Mouse (Mus musculus) ovary, postnatal 36 days (tissue): ENCODE results near the gene Mark2.

Source experiments
- DNase-seq: peaks from one replicate; pipeline ENCODE4 v3.0.0; 2022; ENCODE audit warnings: low spot score, mixed read lengths

Gene Mark2

GRCm38 (mm10) chr19:7321391-7321790 lies 20.3 kb downstream of the Mark2 start:
- no peak for DNase-seq

- DNase-seq: no peak
Measured at GRCm38 (mm10) chr19:7320181-7320580, 21.5 kb downstream of the Mark2 start.

- DNase-seq: no peak
Measured at GRCm38 (mm10) chr19:7317716-7318115, 23.9 kb downstream of the Mark2 start.

- DNase-seq: no peak
Measured at GRCm38 (mm10) chr19:7316822-7317221, 24.8 kb downstream of the Mark2 start.

- DNase-seq: no peak
Measured at GRCm38 (mm10) chr19:7315587-7315984, 26.1 kb downstream of the Mark2 start.

GRCm38 (mm10) chr19:7314976-7315586 lies 26.6 kb downstream of the Mark2 start:
- DNase-seq: no peak

GRCm38 (mm10) chr19:7313660-7314059 lies 28.0 kb downstream of the Mark2 start:
- DNase-seq: no peak

- no peak for DNase-seq
Measured at GRCm38 (mm10) chr19:7311306-7311705, 30.4 kb downstream of the Mark2 start.

GRCm38 (mm10) chr19:7310704-7311103 lies 31.0 kb downstream of the Mark2 start:
- peak; percentile 57 for DNase-seq

- DNase-seq: no peak
Measured at GRCm38 (mm10) chr19:7309738-7310330, 31.8 kb downstream of the Mark2 start.

- DNase-seq: peak; percentile 56
Measured at GRCm38 (mm10) chr19:7307995-7308770, 33.5 kb downstream of the Mark2 start.

GRCm38 (mm10) chr19:7306968-7307367 lies 34.7 kb downstream of the Mark2 start:
- peak; percentile 32 for DNase-seq

GRCm38 (mm10) chr19:7305380-7306310 lies 36.0 kb downstream of the Mark2 start:
- DNase-seq: no peak

- no peak for DNase-seq
Measured at GRCm38 (mm10) chr19:7304801-7305200, 36.9 kb downstream of the Mark2 start.

- DNase-seq: no peak
Measured at GRCm38 (mm10) chr19:7303796-7304195, 37.9 kb downstream of the Mark2 start.

GRCm38 (mm10) chr19:7302493-7302797 lies 39.2 kb downstream of the Mark2 start:
- no peak for DNase-seq

- no peak for DNase-seq
Measured at GRCm38 (mm10) chr19:7301647-7302492, 39.8 kb downstream of the Mark2 start.

GRCm38 (mm10) chr19:7300078-7300477 lies 41.6 kb downstream of the Mark2 start:
- no peak for DNase-seq

- no peak for DNase-seq
Measured at GRCm38 (mm10) chr19:7299052-7299451, 42.6 kb downstream of the Mark2 start.

- DNase-seq: no peak
Measured at GRCm38 (mm10) chr19:7295959-7296358, 45.7 kb downstream of the Mark2 start.

- no peak for DNase-seq
Measured at GRCm38 (mm10) chr19:7295071-7295658, 46.5 kb downstream of the Mark2 start.
